Mouse (Mus musculus) heart, adult 2 months (tissue): ENCODE measurements around the gene Figla.

Experiments used
- CTCF ChIP-seq: fragments of 200-600 bp; IDR thresholded peaks from 2 replicates; pipeline ENCODE4 v1.8.1; 2022; ENCODE audit warnings: antibody characterized with exemption, mild to moderate bottlenecking, moderate library complexity
- EP300 ChIP-seq: fragments of 200-500 bp; IDR thresholded peaks from 2 replicates; pipeline ENCODE4 v1.6.1; 2011; ENCODE audit warnings: low read depth, low read length, control low read depth; ENCODE audit not compliant: insufficient read depth

GRCm38 (mm10) chr6:86020948-86021347, 5.0 kb downstream of the Figla start:
- TF ChIP-seq EP300: no peak
- peak; percentile 73 for TF ChIP-seq CTCF
